Mouse (Mus musculus) heart, postnatal 0 days (tissue): Measurements from ENCODE around the gene Eef1akmt3.

Source experiments
- CTCF ChIP-seq: IDR thresholded peaks from 2 replicates; pipeline ENCODE4 v1.5.1; 2016; ENCODE audit warnings: antibody characterized with exemption, control low read depth, low read depth
- EP300 ChIP-seq: IDR thresholded peaks from 2 replicates; pipeline ENCODE4 v1.6.1; 2016; ENCODE audit warnings: antibody characterized with exemption, low read depth

DNA sequence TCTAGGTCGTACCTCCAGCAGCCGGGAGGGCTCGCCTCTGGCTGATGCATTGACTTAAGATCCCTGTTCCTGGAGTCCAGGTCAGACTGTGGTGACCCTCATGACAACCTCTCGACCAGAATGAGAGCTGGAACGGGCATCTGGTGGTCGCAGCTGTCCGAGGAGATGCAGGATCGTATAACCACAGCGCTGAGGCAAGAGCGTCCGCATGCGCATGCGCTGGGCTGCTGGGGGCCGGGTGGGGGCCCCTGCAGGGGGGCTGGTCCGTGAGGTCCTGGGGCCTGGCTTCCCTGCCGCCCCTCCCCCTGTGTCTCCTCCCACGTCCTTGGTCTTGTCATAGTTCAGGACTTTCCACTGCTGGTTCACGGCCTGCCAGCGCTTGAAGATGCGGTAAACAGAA is 15.2 kb upstream of the Eef1akmt3 start:
- TF ChIP-seq CTCF (no peak), EP300 (no peak)
